Mouse (Mus musculus) liver, embryonic 14.5 days (tissue): Measurements from ENCODE around the gene Ptpn4.

Experiments used
- CTCF ChIP-seq: IDR thresholded peaks from 2 replicates; pipeline ENCODE4 v1.5.1; 2016; ENCODE audit warnings: antibody characterized with exemption, low read depth, control low read depth
- EP300 ChIP-seq: IDR thresholded peaks from 2 replicates; pipeline ENCODE4 v1.6.1; 2016; ENCODE audit warnings: antibody characterized with exemption, low read depth

DNA sequence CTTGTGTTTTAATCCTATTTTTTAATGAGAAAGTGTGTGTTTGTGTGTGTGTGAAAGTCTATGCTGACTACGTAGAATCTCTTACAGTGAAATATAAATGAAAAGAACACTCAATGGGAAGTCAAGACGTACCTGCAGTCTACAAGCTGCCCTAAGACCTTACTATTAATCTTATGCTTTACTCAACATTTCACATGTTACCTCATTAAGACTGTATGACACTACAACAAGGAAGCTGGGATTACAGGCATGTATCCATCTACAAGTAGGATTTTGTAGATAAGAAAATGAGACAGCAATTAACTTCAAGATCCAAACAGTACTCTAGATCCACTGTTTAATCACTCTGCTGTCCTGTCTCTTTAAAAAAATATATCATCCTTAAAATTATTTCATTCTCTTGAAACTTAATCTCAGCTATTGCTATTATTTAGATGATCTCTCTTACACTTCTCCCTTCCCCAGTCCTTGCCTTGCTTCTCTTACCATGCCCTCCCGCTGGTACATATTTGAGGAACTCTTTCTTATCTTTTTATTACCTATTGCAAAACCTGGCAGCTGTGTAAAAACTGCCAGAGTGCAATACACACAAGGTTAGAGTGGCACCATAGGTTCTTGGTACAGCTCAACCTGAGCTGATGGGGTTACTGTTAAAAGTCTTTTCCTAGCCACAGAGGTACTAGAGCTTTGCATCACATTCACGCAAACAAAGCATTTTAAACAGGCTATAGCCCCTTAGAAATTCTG lies 130.8 kb downstream of the Ptpn4 start:
- no peak for TF ChIP-seq CTCF
- TF ChIP-seq EP300: no peak
